Mouse (Mus musculus) layer of hippocampus, adult 9-11 months (tissue): ENCODE results near the gene Gjb5.

Source experiments
- DNase-seq: peaks from one replicate; pipeline ENCODE4 v3.0.0; 2022

The Gjb5 gene

DNA sequence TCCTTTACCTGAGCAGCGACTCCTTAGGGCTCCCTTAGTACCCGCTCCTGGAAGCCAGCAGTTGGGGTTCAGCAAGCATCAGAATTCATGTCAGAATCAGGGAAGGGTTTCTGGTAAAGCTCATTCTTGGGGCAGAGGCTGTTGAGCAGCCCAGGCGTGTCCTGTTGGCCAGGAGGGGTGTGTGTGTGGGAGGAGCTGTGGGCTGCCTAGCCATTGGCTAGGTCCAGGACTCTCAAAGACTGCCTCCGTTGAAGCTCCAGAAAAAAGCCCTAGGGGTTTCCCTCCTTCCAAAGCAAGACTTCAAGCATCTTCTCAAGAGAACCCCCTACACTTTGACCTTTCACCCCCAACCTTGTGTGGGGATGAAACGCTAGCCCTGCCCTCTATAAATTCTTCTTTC lies at the start of gene Gjb5:
Gene Gjb5, minus strand, starts transcription at position 164 of the 400 bp plus-strand sequence.
- DNase-seq = no peak

DNA sequence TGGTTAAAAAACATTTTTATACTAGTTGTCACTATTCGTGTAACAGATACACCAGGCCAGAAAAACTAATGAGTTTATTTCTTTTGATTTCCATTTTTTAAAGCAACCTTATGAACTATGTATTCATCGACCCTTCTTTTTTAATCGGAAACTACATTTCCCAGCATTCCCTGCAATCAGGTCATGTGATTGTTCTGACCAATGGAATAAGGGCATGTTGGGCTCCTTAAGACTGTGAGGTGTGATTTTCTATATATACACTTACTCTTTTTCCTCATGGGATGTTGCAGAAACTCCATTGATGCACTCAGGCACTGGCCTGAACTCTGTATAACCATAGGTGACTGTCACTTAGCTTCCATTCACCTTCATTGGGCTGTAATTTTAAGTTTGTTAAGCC lies 44.6 kb upstream of the Gjb5 start:
- DNase-seq = no peak

DNA sequence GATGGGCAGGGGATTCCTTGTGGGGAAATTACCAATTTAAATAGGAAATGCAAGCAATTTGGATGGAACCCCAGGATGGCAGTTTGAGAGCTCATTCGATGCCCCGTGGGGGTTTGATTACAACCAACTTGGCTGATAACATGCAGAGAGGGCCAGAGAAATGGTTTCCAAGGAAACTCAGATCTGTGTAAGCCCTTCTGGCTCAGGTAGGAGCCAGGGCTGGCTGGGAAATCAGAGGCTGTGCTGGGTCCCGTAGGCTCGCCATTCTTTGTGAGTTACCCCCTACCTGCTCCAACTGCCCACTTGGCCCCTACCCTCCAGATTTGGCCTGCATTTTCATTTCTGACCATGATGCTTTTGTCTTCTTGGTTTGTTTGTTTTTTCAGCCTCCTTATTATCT lies 44.2 kb upstream of the Gjb5 start:
- no peak for DNase-seq

- no peak for DNase-seq
Measured at GRCm38 (mm10) chr4:127400165-127401145, 42.5 kb upstream of the Gjb5 start.

- no peak for DNase-seq
Measured at GRCm38 (mm10) chr4:127395591-127395990, 37.6 kb upstream of the Gjb5 start.

GRCm38 (mm10) chr4:127389645-127390044 lies 31.7 kb upstream of the Gjb5 start:
- DNase-seq = peak; percentile 49

DNA sequence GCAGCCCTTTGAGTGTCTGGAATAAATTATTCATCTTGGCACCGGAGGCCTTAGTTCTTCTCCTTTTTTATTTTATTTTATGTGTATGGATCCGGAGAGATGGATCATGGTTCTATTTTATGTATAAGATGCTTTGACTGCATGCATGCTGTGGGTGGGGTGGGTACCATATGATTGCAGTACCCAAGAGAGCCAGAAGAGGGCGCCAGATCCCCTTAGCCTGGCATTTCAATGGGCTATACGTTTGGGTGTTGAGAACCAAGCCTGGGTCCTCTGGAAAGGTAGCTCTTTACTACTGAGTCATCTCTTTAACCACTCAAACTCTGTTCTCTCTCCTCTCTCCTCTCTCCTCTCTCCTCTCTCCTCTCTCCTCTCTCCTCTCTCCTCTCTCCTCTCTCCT lies 19.4 kb upstream of the Gjb5 start:
- DNase-seq = no peak

DNA sequence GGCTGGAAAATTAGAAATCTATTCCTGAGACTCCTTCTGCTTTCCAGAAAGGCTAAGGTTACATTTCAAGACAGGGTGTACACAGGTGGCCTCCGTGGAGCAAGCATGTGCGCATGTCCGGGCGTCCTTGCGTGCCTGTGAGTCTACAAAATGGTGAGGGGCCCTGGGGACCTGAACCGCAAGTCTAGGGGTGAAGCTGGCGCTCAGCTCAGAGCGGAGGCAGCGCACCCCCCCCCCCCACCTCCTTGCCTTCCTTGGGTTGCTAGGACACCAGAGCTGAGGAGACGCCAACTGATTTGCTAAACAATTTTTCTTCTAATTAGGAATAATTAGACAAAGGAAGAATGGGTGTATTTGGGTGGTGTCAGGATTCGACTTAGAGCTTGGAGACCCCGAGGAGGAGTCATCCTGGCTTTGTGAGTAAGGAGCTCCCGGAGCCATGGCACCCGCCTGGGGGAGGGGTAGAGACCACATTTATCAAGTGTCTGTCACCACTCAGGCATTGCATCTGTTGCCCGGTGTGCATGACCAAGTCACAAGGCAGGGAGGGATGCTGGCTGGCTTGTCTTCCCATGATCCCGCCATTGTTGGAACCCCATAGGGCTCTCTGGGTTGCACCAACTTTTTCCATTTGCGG lies 17.7 kb upstream of the Gjb5 start:
- no peak for DNase-seq

DNA sequence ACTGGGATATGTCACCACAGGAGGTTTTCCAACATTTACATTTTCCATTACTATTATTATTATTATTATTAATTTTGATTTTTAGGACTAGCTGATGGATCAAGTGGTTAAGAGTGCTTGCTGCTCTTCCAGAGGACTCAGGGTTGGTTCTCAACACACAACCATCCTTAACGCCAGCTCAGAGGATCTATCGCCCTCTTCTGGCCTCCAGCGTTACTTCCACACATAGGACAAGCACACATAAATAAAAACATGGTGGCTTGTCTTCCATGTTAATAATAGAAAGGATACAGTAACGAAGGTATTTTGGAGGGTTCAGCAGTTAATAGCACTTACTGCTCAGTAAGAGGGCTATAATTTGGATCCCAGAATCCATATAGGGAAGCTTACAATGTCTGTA lies 16.7 kb upstream of the Gjb5 start:
- DNase-seq = no peak

- no peak for DNase-seq
Measured at GRCm38 (mm10) chr4:127373491-127373890, 15.5 kb upstream of the Gjb5 start.

DNA sequence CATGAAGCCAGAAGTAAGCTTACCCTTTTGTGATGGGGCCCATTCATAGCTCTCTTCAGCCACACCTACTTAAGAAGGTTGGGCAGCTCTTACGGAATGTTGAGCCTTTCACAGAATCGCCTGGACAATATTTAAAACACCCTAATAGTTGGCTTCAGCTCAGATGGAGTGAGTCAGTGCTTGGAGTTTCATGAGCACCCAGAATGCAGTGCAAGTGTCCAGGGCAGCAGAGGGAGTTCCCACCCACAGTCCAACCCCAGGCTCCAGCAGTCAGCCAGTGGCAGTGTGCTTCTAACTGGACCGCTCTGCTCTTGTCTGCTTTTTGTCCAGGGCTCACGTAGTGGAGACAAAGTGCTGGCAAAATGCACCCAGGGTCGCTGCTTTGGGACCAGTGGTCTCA lies 13.6 kb upstream of the Gjb5 start:
- DNase-seq = no peak

- DNase-seq = no peak
Measured at GRCm38 (mm10) chr4:127370447-127370846, 12.5 kb upstream of the Gjb5 start.

DNA sequence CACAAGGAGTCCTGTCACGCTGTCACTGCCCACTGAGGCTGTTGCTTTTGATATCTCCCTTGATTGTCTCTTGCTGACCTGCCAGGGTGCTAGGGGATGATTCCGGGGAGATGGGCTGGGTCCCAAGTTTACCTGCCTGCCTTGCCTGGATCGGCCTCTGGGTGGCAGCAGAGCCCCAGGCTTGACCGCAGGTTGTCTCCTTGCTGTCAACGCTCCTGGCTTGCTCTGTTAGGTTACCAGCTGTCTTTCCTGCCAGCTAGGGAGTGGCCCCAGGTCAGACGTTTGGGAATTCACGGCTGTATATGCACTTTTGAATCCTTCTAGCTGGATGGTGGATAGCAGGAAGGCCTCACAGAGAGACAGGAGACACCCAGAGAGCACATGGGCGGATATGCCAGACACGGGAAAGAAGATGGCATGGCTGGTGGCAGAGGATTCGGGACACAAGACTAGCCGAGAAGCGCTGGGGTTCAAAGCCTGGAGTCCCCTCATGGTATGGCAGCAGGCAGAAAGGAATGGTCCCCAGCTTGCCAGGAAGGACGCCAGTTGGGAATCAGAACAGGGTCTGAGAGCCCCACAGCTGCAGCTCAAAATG lies 10.5 kb upstream of the Gjb5 start:
- DNase-seq = no peak

GRCm38 (mm10) chr4:127365834-127366233 lies 7.9 kb upstream of the Gjb5 start:
- DNase-seq = no peak

- DNase-seq = no peak
Measured at GRCm38 (mm10) chr4:127365433-127365832, 7.5 kb upstream of the Gjb5 start.

GRCm38 (mm10) chr4:127364431-127364830 lies 6.5 kb upstream of the Gjb5 start:
- no peak for DNase-seq

- DNase-seq = no peak
Measured at GRCm38 (mm10) chr4:127363331-127363730, 5.3 kb upstream of the Gjb5 start.

GRCm38 (mm10) chr4:127362520-127362919 lies 4.5 kb upstream of the Gjb5 start:
- no peak for DNase-seq

GRCm38 (mm10) chr4:127354506-127355485 lies 3.2 kb downstream of the Gjb5 start:
- DNase-seq = peak; percentile 38

- no peak for DNase-seq
Measured at GRCm38 (mm10) chr4:127353951-127354438, 4.0 kb downstream of the Gjb5 start, which contains the start of gene Gjb4. Gjb4 (minus strand) TSS chr4:127354081.

- DNase-seq = no peak
Measured at GRCm38 (mm10) chr4:127352594-127352993, 5.4 kb downstream of the Gjb5 start.
